Mouse (Mus musculus): ENCODE results near the gene Casr.

- TF ChIP-seq POLR2A (IDR thresholded peaks at IDR 0.05; ENCODE audit: insufficient read length, low read depth) (no peak), POLR2AphosphoS2 (IDR thresholded peaks at IDR 0.05; ENCODE audit: insufficient read length, low read depth) (no peak), CEBPB (IDR thresholded peaks at IDR 0.05; ENCODE audit: insufficient read depth, poor library complexity, severe bottlenecking) (no peak), MAX (IDR thresholded peaks at IDR 0.05; ENCODE audit: low read depth) (no peak), MYOD1 (IDR thresholded peaks at IDR 0.05; ENCODE audit: control insufficient read depth in 1 of 3, insufficient read length in 2 of 3, low read depth in 2 of 3) (no peak), USF1 (IDR thresholded peaks at IDR 0.05; ENCODE audit: low read depth) (no peak)
Measured at GRCm38 (mm10) chr16:36543091-36543490, 18.9 kb downstream of the Casr start.
